Mouse (Mus musculus) neural tube, embryonic 14.5 days (tissue): ENCODE results near the gene Eml4. TPM values are rescaled to one million over a fixed set of nuclear protein-coding genes. Genes with fewer than 3 reads are reported as not detected.

ENCODE experiments used
- ATAC-seq: fragments of 200-750 bp; cut with Nextera tagmentation; 2 replicates; pipeline ENCODE4 v1.8.0; 2017; ENCODE audit warnings: low read depth, mild to moderate bottlenecking, moderate TSS enrichment, moderate library complexity
- H3K27ac ChIP-seq: fragments of 300-500 bp; sonication (generic); 2 replicates; pipeline ENCODE4 v1.5.1; 2014; ENCODE audit warnings: low read depth, mild to moderate bottlenecking, control low read depth, low read length, moderate library complexity, mixed read lengths
- H3K27me3 ChIP-seq: fragments of 300-500 bp; sonication (generic); 2 replicates; pipeline ENCODE4 v1.6.1; 2014; ENCODE audit warnings: low read length; ENCODE audit not compliant: control insufficient read depth, insufficient read depth
- H3K36me3 ChIP-seq: fragments of 300-500 bp; sonication (generic); 2 replicates; pipeline ENCODE4 v1.6.1; 2014; ENCODE audit warnings: low read length, mixed read lengths; ENCODE audit not compliant: control insufficient read depth, insufficient read depth
- H3K4me1 ChIP-seq: fragments of 300-500 bp; sonication (generic); 2 replicates; pipeline ENCODE4 v1.6.1; 2014; ENCODE audit warnings: low read length; ENCODE audit not compliant: control insufficient read depth, insufficient read depth
- H3K4me2 ChIP-seq: fragments of 300-500 bp; sonication (generic); 2 replicates; pipeline ENCODE4 v1.6.1; 2014; ENCODE audit warnings: mild to moderate bottlenecking, low read depth, low read length, control low read depth
- H3K4me3 ChIP-seq: fragments of 300-500 bp; sonication (generic); 2 replicates; pipeline ENCODE4 v1.5.1; 2014; ENCODE audit warnings: low read depth, low read length, control low read depth, mixed read lengths
- H3K9ac ChIP-seq: fragments of 300-500 bp; sonication (generic); replicated peaks from 2 replicates; pipeline ENCODE4 v1.6.1; 2014; ENCODE audit warnings: low read depth, mild to moderate bottlenecking, control low read depth, low read length, mixed read lengths
- H3K9me3 ChIP-seq: fragments of 300-500 bp; sonication (generic); 2 replicates; pipeline ENCODE4 v1.6.1; 2016; ENCODE audit warnings: low read length; ENCODE audit not compliant: control insufficient read depth
- WGBS: fragments of 180-500 bp; shearing (Covaris S2); extraction: QIAGEN DNeasy Blood & Tissue Kit; methylation state at CpG from one replicate; pipeline ENCODE4 v1.1.7; 2014; 5-methylcytosine and 5-hydroxymethylcytosine counted together
- polyA plus RNA-seq: library from polyadenylated mRNA; unstranded; fragments of >200 nt; fragmentation: Nextera tagmentation; extraction: Ambion mirVana; gene quantifications from 2 replicates; pipeline ENCODE4 v1.2.1, GENCODE M21; 2014

Eml4 gene
- 36.2 and 44.2 TPM in 2 replicates for polyA plus RNA-seq

DNA sequence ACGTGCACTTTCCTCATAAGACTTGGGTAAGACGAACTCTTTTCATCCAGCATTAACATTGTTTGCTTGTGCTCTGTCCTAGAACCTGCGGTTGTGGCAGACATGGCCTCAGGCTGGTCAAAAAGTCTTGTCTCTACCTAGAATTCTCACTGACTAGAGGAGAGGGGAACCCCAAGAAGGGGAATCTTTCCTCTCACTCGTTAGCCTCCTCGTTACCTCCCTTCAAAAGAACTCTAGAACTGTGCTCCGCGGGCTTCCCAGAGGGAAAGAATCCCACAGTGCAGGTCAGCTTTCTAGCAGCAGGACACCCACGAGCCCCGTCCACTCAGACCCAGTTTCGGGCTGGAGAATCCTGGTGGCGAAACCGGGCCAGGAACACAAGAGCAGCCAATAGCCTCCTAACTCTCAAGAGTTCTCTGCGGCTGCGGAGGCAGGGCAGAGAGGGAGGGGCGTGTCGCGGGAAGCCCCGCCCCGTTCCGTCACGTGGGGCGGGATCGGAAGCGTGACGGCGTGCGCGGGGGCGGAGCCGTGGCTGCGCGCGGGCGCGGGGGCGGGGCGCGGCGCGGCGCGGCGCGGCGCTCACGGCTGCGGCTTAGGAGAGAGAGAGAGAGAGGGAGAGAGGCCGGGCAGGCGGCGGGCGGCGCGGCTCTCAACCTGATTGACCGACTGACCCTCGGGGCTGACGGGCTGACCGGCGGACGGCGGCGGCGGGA lies at the start of gene Eml4:
TSS of gene Eml4 (plus strand) at position 553 of the 713 bp plus-strand sequence.
- peaks cover 15% of the 10 kb centered on the region for H3K4me1 ChIP-seq
- peak within 1 kb of the TSS; percentile 83 for H3K4me2 ChIP-seq
- peak; percentile 96 for ATAC-seq
- no peaks in the 10 kb centered on the region for H3K36me3 ChIP-seq
- peak within 1 kb of the TSS; percentile 92 for H3K9ac ChIP-seq
- peak within 1 kb of the TSS; percentile 81 for H3K4me3 ChIP-seq
- peak within 1 kb of the TSS; percentile 88 for H3K27ac ChIP-seq
- 1% methylated on average over 49 of the region's 62 CpGs for WGBS
- H3K27me3 ChIP-seq: no peaks in the 10 kb centered on the region
- no peaks in the 10 kb centered on the region for H3K9me3 ChIP-seq

DNA sequence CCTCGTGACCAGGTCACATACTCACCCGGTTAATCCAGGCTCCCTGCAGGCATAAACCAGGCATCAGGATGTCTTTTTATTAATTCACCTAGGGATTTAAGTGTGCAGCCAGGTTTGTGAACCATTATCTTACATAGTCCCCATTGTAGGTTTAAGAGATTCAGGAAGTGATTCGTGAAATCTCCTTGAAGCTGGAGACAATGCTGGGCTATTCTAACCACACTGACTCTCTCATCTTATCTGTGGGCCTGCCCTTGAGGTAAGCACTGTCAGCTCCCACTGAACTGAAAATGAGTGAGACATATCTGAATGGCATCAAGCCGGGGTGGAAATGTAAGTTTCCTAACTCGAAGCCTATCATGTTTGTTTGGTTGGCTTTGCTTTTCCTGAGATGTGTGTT lies 49.3 kb upstream of the Eml4 start:
- Histone ChIP-seq H3K4me2 (no peak overlapping the region), H3K9me3 (no peaks in the 10 kb centered on the region), H3K27ac (no peak overlapping the region), H3K27me3 (no peaks in the 10 kb centered on the region), H3K36me3 (no peaks in the 10 kb centered on the region), H3K9ac (no peak overlapping the region), H3K4me1 (no peaks in the 10 kb centered on the region), H3K4me3 (no peak overlapping the region)
- 89% methylated on average over 5 of the region's 5 CpGs for WGBS
- no peak for ATAC-seq

DNA sequence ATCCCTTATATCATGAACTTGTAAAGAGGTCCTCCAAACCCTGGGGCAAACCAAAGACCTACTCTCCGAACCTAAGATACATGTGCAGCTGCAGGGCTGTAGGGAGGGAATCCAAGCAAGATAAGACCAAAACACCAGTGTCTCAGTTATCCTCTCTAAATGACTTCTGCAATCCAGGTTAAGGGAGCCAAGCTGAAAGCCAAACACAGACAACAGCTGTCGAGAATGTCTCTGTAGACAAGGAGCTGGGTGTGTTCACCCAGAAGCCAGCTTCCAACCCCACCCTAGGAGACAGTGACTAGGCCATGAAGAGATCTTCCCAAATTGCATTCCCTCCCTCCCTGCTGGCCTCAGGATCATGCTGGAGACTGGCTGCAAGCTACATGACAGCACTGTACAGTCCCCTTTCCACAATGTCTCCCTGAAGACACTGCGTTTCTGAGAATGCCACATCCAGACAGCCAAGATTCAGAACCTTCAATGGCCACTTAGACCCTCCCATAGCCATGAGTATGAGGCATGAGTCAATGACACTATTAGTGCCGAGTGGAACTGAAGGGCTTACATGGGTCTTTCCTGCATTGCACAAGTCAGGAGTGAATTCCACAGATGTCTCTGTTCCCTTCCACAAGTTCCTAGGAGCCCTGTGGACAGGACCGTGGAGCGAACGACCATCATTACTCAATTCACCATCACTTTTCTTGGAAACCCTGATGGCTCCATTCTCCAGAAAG lies 46.5 kb upstream of the Eml4 start:
- ATAC-seq: no peak
- H3K36me3 ChIP-seq: no peaks in the 10 kb centered on the region
- WGBS: 89% methylated on average over 7 of the region's 7 CpGs

DNA sequence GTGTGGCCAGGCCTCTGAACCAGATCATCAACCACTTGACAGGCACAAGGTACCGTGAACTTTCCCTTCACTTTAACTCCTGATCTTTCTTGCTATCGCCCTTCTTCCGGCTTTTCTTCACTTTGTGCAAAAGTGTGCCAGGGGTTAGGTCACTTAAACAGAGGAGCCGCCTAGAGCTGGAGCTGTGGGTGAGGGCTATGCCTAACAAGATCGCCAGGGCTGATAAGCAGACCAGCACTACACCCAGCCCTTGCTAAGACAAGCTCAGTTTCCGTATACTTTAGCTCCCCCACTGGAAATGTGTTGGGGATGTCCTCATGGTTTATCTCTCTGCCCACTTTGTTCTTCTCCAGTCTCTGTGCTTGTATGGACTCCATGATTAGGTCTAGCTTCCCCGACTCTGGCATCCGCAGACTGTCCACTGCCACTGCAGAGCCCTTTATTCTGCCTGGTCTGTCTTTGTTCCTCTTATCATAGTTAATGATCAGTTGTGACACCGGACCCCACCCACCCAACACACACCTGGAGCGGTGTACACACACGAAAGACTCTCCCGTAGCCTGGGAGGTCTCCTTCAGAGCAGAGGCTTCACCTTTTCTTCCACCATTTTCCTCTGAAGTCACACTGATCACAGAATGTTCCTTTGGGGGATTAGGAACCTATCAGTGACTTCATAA lies 43.6 kb upstream of the Eml4 start:
- ATAC-seq: no peak
- Histone ChIP-seq H3K9me3 (no peaks in the 10 kb centered on the region), H3K27ac (no peak overlapping the region), H3K4me2 (no peak overlapping the region), H3K4me1 (no peaks in the 10 kb centered on the region), H3K27me3 (no peaks in the 10 kb centered on the region), H3K36me3 (no peaks in the 10 kb centered on the region), H3K4me3 (no peak overlapping the region), H3K9ac (no peak overlapping the region)
- 92% methylated on average over 12 of the region's 12 CpGs for WGBS

More for the DNA sequence above, 46.5 kb upstream of the Eml4 start:
- Histone ChIP-seq H3K4me3 (no peak overlapping the region), H3K4me2 (no peak overlapping the region), H3K27me3 (no peaks in the 10 kb centered on the region), H3K9ac (no peak overlapping the region), H3K27ac (no peak overlapping the region), H3K4me1 (no peaks in the 10 kb centered on the region), H3K9me3 (no peaks in the 10 kb centered on the region)

DNA sequence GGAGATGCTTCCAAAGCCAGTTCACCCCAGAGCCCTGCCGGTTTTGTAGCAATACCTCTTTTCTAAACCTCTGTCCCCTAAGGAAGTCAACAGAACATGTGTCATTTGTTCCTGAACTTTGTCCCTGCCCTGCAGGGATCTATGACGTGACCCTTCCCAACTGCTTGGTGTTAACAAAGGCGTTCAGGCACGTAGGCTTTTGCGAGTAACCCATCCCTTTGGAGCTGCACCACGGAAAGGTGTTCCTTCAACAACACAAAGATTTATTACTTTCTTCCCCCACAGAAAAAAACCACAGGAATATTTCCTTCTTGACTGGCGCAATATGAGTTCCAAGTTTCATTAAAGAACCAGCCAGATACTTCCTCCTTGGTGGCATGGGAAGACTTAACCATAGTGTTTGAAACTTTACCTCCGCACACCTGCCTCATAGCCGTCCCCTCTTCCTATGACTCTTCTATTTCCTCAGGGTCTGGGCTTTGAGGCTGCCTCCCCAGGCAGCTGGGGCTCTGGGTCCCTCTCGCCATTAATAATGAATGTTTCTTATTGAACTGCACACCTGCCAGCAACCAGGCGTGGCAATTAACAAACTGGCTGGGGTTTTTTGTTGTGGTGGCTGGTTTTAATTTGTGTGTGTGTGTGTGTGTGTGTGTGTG lies 43.0 kb upstream of the Eml4 start:
- no peaks in the 10 kb centered on the region for H3K9me3 ChIP-seq
- H3K27ac ChIP-seq: no peak overlapping the region
- no peak overlapping the region for H3K4me3 ChIP-seq
- 53% methylated on average over 11 of the region's 11 CpGs for WGBS
- H3K4me1 ChIP-seq: no peaks in the 10 kb centered on the region
- no peak overlapping the region for H3K9ac ChIP-seq
- H3K27me3 ChIP-seq: no peaks in the 10 kb centered on the region
- no peak for ATAC-seq
- no peaks in the 10 kb centered on the region for H3K36me3 ChIP-seq
- H3K4me2 ChIP-seq: no peak overlapping the region

DNA sequence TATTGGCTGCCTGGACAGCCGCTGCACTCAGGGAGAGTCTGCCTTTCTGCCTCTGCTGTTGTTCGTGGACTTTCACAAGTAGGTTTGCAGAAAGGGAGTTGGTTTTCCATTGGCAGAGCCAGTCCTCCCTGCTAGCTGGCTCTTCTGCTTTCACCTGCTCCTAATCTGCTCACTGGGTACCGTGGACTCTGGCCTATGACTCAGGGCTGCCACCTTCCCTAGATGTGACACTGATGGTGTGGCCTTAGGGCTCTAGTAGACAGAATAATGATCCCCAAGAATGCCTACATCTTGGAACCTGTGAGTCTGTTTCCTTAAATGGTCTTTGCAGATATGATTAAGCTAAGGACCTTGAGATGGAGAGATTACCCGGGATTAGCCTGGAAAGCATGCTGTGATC lies 42.3 kb upstream of the Eml4 start:
- 67% methylated on average over 4 of the region's 4 CpGs for WGBS
- no peak overlapping the region for H3K27ac ChIP-seq
- no peak overlapping the region for H3K9ac ChIP-seq
- H3K4me3 ChIP-seq: no peak overlapping the region
- no peaks in the 10 kb centered on the region for H3K27me3 ChIP-seq
- H3K9me3 ChIP-seq: no peaks in the 10 kb centered on the region
- ATAC-seq: no peak
- no peaks in the 10 kb centered on the region for H3K36me3 ChIP-seq
- H3K4me1 ChIP-seq: no peaks in the 10 kb centered on the region
- no peak overlapping the region for H3K4me2 ChIP-seq

DNA sequence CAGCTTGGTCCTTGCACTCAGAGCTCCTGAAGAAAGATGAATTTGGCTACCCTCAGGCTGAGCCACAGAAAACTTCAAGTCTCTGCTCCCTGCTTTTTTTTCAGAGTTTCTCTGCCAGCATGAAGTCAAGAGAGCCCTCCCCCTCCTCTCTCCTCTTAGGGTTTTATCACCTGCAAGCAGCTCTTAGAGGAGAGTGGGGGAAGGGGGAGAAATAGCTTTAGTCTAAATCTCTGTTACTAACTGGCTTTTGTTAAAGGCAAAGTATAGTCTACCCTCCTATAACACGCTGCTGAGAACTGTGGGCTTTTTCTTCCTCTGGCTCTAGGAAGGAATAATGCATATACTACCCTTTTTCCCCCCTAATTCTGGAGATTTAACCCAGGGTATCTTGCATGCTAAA lies 41.5 kb upstream of the Eml4 start:
- WGBS: 12% methylated on average over 1 of the region's 1 CpGs
- no peaks in the 10 kb centered on the region for H3K36me3 ChIP-seq
- H3K27ac ChIP-seq: no peak overlapping the region
- no peak overlapping the region for H3K4me3 ChIP-seq
- no peak overlapping the region for H3K4me2 ChIP-seq
- ATAC-seq: no peak
- H3K9ac ChIP-seq: no peak overlapping the region
- no peaks in the 10 kb centered on the region for H3K9me3 ChIP-seq
- H3K4me1 ChIP-seq: no peaks in the 10 kb centered on the region
- no peaks in the 10 kb centered on the region for H3K27me3 ChIP-seq

DNA sequence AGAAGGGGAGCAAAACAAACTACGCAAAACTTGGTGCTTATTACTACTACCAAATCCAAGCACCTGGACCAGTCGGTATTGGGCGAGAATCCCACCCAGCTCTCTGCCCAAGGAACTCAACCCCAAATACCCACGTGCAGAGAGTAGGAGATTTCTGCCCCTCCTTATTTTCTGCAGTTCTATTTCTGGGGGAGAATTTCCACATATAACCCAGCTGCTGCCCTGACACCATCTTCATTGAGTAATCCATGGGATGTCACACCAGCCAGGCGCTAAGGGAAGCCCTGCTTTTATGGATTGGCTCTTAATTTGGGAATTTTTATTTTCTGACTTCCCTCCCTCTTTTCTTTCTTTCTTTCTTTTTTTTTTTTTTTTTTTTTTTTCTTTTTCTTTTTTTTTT lies 38.9 kb upstream of the Eml4 start:
- 80% methylated on average over 5 of the region's 5 CpGs for WGBS
- H3K27ac ChIP-seq: no peak overlapping the region

More for the DNA sequence above, 38.9 kb upstream of the Eml4 start:
- Histone ChIP-seq H3K36me3 (no peaks in the 10 kb centered on the region), H3K4me2 (no peak overlapping the region), H3K9me3 (no peaks in the 10 kb centered on the region), H3K27me3 (no peaks in the 10 kb centered on the region), H3K4me1 (no peaks in the 10 kb centered on the region), H3K4me3 (no peak overlapping the region), H3K9ac (no peak overlapping the region)
- no peak for ATAC-seq
